Mouse (Mus musculus): Measurements from ENCODE around the gene Gm28729. TPM values are rescaled to one million over a fixed set of nuclear protein-coding genes. Genes with fewer than 3 reads are reported as not detected.
"Not testable (repeated sequence)": the region's sequence is repeated elsewhere in the genome, so short reads cannot be mapped to it uniquely, and the experiment has no call there.

The Gm28729 gene
- total RNA-seq, 2 experiments from 2014 or later, result 0.15 TPM; not detected in 1

DNA sequence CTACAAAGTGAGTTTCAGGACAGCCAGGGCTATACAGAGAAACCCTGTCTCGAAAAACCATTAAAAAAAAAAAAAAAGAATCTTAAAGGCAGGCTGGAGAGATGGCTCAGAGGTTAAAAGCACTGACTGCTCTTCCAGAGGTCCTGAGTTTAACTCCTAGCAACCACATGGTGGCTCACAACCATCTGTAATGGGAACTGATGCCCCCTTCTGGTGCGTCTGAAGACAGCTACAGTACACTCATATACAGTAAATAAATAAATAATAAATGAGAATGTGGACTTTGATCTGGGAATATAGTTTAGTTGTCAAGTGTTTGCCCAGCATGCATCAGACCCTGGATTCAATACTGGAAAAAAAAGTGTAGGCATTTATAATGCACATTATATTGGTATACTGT, 3.5 kb downstream of the Gm28729 start:
- not testable (repeated sequence) for DNase-seq

DNA sequence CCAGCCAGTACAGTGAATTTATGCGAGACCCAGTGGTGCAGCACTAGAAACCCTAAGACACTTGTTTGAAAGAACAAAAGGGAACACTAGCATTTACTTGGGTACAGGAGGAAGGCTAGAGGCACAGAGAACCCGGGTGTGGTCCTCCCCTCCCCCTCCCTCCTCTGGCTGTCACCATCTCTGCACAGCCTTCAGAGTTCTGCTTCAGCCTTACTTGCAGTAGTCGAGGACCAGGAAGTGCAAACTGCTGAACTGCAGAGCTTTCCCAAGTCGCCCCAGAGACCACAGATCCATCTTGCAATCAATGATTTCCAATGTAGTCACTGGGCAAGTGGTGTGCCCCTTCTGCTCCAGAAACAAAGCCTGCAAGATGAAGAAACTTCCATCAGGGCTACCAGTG, 7.6 kb downstream of the Gm28729 start:
- peak; percentile 13 for DNase-seq

DNA sequence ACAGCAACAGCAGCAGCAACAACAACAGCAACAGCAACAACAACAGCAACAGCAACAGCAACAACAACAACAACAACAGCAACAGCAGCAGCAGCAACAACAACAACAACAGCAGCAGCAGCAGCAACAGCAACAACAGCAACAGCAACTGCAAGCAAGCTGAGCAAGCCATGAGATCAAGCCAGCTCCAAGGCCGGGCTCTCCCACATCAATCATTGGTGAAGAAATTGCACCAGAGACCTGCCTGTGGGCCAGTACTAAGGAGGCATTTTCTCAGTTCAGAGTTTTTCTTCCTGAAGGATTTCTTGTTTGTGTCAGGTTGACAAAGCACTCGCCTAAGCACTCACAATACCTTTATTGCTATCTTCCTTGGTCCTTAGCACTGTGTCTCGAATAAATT, 8.3 kb downstream of the Gm28729 start:
- peak; percentile 59 for DNase-seq

DNA sequence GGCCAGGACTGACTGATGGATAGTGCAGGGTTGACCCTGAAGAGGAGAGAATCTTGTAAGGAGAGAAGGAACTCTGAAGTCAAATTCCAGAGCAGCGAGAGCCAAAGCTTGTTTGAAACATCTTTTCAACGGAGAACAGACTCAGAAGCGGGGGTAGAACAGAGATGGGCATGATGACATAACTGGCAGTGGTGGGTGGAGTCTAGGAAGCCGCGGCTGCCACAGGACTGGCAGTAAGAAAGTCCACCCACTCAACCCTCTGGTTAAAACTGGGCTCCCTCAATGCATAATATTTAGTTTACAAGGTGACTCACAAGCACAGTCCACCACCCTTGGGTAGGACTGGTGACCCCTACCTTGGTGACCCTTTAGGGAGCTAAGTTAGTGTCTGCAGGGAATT, 9.3 kb downstream of the Gm28729 start:
- no peak for DNase-seq

DNA sequence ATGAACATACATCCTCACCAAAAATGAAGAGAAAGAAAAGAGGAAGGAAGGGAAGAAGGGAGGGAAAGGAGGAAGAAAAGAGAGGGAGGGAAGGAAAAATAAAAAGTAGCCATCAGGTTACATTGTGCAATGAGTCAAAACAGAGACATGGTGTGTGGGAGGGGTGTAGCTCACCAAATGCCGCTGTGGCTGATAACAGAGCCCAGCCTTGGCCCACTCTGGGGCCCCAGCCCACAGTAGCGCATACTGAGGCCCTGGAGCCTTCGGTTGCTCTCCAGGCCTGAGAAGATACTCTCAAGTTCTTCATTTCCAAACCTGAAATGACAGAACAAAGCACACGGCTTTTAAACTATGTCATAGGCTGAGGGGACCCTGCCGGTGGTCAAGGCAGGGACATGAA, 10.8 kb downstream of the Gm28729 start:
- DNase-seq, result no peak

DNA sequence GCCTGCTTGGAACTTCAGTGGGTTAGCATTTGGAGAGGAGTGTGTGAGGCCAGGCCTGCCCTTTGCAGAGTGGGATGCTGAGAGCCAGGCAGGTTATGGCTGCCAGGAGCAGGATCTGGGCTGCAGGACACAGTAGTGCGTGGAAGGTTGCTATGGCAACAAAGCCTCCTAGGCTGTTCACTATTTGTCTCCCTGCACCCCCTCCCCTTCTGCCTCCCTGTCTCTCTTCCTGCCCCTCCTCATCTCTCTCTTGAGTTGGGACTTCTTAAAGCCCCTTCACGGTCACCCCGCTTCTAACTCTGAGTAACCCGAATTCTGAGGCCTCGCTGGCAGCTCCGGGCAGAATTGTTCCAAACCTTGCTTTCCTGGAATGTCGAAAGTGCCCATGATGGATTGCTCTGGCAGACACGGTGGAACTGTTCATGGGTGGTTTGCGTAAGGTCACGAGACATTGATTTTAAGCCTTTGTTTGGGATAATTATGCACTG, 19.0 kb downstream of the Gm28729 start:
- DNase-seq, result peak; percentile 71

DNA sequence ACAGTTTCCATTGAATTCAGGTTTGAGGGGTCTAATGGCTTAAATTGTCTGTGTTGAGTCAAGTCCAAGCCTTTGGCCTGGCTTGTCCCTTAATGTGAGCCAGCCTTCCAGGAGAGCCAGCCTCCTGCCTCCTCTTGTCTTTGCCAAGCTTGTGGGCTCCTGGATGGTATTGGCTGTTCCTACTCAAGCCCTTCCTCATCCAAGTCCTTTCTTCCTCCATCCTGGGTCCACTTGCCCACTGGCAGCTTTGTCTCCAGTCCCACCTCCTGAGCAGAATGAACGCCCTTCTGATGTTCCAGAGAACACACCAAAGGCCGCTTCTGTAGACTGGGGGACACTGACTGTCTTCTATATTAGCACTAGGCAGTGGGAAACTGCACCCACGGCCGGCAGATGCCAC, 19.9 kb downstream of the Gm28729 start:
- DNase-seq, result no peak

DNA sequence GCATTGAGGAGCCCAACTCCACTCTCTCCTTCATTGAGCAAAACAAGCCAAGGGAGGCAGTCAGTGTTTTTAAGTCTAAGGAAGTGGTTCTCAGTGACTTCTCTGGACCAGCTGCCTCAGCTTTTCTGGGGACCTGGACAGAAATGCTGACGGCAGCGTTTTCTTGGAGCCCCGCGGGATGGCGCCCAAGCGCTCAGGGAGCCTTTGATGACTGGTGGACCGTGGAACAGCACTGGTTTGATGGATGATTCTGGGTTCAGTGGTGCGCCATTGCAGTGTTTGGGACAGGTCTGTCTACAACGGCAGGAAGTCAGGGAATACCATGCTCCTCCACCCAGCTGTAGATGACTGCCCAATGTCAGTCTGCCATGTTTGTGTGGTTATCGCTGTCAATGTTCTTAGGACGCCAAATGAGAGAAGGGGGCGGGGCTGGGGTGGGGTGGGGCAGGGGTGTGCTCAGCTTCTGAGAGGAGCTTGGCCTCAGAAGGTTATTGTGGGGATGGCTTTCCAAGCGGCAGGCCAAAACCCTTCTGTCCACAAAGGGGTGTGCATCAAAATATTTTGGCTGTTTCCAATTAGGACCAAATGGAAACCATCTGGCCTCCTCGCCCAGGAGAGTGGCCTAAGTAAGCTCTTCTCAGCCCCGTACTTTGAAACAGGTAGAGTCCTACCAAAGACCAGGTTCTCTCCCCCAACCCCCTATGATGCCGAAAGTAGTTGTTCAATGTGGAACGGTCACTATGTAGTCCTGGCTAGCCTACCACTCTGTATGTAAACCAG, 20.8 kb downstream of the Gm28729 start:
- no peak for DNase-seq

DNA sequence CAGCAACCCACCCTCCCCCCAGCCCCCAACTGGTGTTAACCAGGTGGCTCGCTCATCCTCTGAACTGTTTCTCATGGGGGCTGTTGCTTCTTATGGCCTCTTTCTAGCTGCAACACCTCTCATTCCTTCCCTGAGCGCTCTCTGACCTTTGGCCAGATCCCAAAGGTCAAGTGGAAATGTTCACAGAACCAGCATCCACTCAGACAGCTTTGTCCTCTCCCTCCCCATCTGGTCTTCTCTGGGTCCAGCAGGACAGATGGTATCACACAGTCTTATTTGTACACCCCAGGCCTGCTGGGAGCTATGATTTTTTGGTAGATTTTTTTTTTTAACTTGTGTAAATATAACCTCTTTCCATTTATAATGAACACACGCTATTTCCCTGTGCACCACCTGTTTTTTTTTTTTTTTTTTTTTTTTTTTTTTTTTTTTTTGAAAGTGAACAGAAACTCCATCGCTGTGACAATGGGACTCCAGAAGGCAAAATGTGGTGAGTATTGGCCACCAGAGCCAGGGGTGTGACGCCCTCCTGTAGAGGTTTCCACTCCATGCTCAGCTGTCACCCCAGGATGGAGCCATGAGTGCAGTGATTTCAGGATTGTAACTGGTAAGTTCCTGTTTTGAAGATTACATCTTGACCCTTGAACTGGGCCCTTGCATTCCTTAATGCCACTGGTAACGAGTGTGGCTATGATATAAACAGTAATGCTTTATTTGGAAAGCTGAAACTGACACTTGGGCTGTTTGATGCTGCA, 22.0 kb downstream of the Gm28729 start:
- no peak for DNase-seq

DNA sequence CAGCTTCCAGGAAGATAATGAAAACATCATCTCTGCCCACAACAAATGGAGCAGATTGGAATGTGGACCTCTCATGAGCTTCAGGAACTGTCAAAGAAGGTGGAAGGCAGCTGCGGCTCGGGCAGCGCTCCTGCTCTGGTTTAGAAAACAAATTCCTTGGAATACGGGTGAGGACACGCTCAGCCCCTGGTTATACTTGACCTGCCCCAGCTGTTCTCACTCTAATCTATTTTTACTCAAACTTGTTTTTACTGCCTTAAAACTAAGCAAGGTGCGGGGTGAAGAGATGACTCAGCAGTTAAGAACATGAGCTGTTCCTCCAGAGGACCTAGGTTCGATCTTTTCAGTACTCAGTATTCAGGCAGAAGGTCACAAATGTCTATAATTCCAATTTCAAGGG, 23.8 kb downstream of the Gm28729 start:
- DNase-seq, result no peak

DNA sequence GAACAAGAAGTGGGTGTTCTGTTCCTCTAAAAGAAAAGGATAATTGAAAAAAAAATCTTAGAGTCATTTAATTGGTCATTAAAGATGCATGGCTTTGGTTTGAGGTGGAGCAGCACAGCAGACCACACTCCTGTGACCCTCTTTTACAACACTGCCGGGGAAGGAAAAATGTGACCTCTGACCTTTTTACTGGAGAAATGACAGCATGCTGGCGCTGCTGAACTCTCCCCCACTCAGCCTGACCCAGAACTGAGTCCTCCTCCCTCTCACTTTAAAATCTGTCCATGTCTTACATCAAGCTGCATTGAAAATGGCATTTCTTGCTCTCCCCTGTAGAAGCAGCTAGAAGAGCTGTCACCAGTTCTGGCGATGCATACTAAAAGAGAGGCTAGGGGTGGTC, 31.9 kb downstream of the Gm28729 start:
- no peak for DNase-seq

DNA sequence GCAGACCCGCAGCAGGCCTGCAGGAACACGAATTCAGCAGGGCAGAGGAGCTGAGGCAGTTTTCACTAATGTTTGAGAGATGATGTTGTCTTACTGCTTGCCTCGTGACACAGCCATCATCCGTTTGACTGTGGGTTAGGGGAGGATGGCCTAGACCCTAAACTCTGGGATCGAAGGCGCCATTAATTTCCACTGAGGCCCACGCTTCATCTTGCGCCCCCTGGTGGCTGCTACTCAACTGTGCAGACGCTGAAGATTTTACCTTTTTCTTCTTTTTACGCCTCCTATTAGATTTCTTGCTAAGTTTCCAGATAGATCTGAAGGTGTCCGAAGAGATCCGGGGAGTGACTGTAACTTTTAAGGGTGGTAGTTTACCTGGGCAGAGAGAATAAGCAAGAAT, 33.3 kb downstream of the Gm28729 start:
- DNase-seq, result peak; percentile 74

DNA sequence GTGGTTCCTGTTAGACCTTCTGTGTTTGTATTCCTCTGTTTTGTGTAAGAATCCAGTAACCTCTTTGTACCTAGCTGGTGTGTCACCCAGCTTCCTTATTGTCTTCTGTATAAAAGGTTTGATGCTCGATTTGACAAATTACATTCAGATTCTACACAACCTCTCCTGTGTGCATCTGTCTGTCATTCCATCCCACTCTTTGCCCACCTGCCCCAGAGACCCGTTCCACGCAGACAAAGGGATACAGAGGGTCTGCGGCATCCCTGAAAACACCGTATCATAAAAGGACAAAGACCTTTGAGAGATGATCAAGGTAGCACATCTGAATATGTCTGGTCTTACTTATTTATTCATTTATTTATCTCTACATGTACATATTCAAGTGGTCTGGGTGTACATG, 37.2 kb downstream of the Gm28729 start:
- not testable (repeated sequence) for DNase-seq

DNA sequence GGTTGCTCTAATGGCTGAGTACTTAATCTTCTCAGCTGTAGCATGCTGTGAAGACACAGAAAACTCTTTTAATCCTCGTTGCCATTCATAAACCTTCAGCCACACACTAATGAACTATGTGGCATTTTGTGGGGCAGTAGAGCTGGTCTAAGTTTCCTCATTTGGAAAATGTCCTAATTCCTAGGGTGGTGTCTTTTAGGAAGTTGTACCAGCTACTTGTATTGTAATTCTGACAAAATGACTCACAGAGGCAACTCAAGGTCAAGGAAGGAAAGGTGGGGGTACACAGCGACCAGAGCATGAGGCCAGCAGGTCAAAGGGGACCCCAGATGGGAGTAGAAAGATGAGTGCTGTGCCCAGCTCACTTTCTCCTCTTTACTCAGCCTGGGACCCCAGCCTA, 41.4 kb downstream of the Gm28729 start:
- no peak for DNase-seq

DNA sequence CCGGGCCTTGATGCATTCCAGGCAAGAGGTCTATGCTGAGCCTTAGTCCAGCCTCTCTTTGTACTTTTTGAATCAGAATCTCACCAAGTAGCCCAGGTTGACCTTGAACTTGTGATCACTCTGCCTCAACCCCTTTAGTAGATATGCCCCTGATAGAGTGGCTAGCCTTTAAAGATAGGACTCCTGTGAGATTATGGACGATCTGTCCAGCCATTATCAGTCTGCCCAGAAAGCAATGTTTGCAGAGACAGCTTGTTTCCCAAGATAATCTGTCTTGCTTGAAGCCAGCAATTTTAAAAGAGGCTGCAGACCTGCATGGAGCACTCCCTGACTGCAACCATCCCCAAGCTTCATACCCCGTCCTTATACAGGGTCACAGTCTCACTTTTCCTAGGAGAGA, 42.0 kb downstream of the Gm28729 start:
- DNase-seq, result no peak

DNA sequence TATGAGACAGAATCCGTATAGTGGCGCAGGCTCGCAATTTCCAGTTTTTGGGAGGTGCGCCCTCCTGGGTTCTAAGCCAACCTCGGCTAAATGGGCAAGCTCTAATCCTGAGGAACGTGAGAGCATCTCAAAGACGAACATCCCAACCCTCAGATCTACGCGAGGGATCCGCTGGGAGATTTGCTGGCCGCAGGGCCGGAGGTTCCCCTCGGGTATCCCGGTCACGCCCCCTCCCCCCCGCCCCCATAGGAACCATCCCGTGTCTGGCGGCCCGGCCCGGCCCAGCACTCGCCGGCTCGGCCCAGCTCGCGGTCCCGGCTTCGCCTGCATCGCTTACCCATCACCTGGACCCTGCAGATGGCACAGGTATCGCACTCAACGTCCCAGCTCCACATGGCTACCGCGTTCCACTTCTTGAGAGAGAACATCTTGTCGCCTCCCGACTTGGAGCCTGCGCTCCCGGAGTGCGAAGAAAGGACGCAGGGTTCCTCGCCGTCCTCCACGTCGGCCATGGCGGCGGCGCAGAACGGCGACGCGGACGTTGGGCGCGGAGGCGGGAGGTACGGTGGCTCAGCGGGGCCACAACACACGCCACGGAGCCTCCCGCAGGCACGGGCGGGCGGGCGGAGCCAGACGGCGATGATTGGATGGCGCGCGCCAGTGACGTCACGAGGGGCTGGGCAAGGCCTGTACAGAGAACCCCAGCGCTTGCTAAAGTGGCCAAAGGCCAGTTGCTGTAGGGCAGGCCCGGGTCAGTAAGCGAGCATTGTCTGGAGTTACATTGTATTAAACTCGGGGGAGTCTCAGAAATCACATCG, 46.8 kb downstream of the Gm28729 start, which contains the start of gene Rnf7:
Gene Rnf7 (minus strand): TSS at position 605 of the 818 bp plus-strand sequence.
- peak; percentile 100 for DNase-seq

DNA sequence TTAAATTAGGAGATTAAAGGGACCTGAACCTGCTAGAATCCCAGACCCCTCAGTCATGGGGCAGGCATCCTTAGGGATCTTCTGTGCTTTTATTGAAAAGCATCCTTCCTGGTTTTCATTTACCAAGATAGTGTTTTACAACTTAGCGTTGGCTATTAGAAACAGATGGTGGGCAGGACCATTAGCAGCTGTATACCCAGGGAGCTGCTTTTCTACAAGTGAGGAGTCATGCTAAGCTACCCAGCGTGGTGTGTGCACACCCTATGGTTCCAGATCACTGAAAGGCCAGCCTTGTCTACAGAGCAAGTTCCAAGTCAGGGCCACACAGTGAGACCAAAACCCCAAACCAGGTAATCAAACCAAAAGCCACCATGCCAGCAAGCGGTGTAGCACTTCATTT, 52.7 kb downstream of the Gm28729 start:
- no peak for DNase-seq

DNA sequence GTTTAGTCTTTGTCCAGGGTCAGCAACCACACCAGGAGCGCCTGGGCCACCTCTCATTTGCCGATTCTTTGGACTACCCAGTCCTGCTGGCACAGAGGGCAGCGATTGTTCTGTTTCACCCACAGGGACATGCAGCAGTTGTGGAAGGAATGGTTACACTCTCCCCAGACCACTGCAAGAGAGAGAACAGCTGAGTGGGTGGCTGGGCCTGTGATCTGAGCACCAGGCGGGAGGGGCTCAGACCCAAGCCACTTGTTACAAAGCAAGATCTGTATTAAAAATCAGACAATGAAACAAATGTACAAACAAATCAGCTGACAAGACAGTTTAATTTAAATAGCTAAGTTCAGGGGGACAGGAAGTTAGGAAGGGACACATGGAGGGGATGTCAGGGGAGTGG, 53.4 kb downstream of the Gm28729 start:
- DNase-seq, result not testable (repeated sequence)

DNA sequence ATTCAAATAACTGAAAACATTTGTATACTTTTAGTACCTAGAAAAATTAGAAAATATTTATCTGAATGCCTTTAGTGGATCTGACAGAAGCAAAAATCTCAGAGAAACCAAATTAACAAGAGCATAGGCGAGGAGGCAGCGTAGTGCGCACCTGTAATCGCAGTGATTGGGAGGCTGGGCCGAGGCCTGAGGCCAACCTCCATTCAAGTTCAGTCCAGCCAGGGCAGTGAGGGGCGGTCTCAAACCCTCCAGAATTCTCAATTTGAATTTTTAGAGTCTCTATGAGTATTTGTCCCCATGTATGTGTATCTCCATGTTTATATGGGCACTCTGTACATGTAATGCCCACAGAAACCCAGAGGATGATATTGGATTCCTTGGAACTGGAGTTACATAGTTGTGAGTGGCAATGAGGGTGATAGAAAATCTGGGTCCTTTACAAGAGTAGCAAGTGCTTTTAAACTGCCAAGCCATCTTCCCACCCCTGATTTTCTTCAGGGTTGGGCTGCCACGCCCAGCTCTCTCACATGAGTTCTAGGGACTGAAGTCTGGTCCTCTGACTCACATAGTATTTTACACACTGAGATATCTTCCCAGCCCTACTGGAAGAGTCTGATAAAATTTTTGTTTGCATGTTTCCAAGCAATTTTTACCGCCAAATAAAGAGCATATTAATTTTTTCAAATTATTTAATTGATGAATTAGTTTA, 54.6 kb downstream of the Gm28729 start:
- no peak for DNase-seq

DNA sequence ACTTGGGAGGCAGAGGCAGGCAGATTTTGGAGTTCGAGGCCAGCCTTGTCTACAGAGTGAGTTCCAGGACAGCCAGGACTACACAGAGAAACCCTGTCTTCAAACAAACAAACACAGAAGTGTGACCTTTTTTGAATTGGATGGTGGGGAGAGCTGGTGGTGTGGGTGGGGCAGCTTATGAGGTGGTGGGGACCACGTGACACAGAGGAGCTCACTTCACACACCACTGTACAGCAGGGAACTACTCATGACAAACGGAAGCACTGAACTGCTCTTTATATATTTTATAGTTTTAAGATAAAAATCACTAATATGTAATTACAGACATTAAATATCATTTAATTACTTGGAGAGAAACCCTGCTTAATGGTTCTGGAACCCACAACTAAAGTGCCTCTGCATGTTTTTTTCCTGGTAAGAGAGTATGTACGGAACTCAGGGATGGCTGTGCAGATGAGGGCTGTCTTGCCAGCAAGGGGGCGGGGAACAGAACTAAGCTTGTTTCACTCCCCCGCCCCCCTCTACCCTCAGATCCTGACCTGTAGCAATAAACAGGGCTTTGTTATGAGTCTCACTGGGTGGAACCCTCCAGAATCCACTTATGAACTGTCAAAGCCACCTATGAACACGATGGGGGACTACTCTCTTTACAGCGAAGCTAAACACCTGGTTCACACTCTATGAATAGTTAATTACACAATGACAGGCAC, 55.4 kb downstream of the Gm28729 start:
- DNase-seq, result no peak

DNA sequence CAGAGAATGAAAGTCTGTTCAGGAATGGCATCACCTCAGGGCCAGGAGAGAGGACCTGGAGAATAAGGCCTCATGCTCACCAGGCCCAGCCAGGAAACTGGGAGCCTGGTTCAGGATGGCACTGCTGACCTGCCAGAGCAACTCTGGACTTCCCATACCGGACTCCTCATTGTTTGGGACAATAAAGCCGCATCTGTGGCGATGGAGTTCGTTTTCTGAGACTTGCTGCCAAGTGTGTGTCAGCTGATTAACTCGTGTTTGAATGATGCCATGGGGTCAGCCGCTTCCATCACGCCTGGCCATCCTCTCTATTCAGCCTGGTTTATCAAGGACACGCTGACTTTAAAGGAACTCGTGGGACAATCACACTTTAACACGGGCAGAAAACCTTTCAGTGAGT, 61.4 kb downstream of the Gm28729 start:
- peak; percentile 34 for DNase-seq

Data from adrenal gland, postnatal 10 days (tissue).